Mouse (Mus musculus): ENCODE data around the gene Nemp1.
"Not testable (repeated sequence)": the region's sequence is repeated elsewhere in the genome, so short reads cannot be mapped to it uniquely, and the experiment has no call there.

The Nemp1 gene

GRCm38 (mm10) chr10:127643553-127644238 is 23.0 kb upstream of the Nemp1 start:
- DNase-seq (ENCODE audit: low spot score in 2 of 2): peak in 1 of 2 experiments; percentile 30

GRCm38 (mm10) chr10:127645791-127646190 is 20.9 kb upstream of the Nemp1 start:
- no peak for DNase-seq (ENCODE audit: low spot score in 2 of 2)

GRCm38 (mm10) chr10:127652906-127653638 is 13.6 kb upstream of the Nemp1 start:
- no peak for DNase-seq (ENCODE audit: low spot score in 2 of 2)

GRCm38 (mm10) chr10:127654970-127655579 is 11.6 kb upstream of the Nemp1 start:
- no peak for DNase-seq (ENCODE audit: low spot score in 2 of 2)

GRCm38 (mm10) chr10:127657617-127658016 is 9.1 kb upstream of the Nemp1 start:
- not testable (repeated sequence) for DNase-seq (ENCODE audit: low spot score in 2 of 2)

GRCm38 (mm10) chr10:127658076-127658475 is 8.6 kb upstream of the Nemp1 start:
- no peak for DNase-seq (ENCODE audit: low spot score in 2 of 2)

- no peak for DNase-seq (ENCODE audit: low spot score in 2 of 2)
Observed at GRCm38 (mm10) chr10:127659551-127659950, 7.2 kb upstream of the Nemp1 start.

GRCm38 (mm10) chr10:127661291-127661914 is 5.3 kb upstream of the Nemp1 start:
- no peak for DNase-seq (ENCODE audit: low spot score in 2 of 2)

GRCm38 (mm10) chr10:127661915-127662663 is 4.6 kb upstream of the Nemp1 start:
- no peak for DNase-seq (ENCODE audit: low spot score in 2 of 2)

- no peak for DNase-seq (ENCODE audit: low spot score in 2 of 2)
Observed at GRCm38 (mm10) chr10:127662666-127663253, 3.9 kb upstream of the Nemp1 start.

GRCm38 (mm10) chr10:127663590-127663989 is 3.1 kb upstream of the Nemp1 start:
- DNase-seq (ENCODE audit: low spot score in 2 of 2): no peak

- DNase-seq (ENCODE audit: low spot score in 2 of 2): no peak
Observed at GRCm38 (mm10) chr10:127664166-127664565, 2.5 kb upstream of the Nemp1 start.

- DNase-seq (ENCODE audit: low spot score in 2 of 2): no peak
Observed at GRCm38 (mm10) chr10:127664891-127665290, 1.8 kb upstream of the Nemp1 start.

GRCm38 (mm10) chr10:127665366-127666181 is 1.1 kb upstream of the Nemp1 start:
- DNase-seq (ENCODE audit: low spot score in 2 of 2): no peak

GRCm38 (mm10) chr10:127667269-127668092 is 780 bp downstream of the Nemp1 start:
- DNase-seq (ENCODE audit: low spot score in 2 of 2): peak in 1 of 2 experiments; percentile 62

GRCm38 (mm10) chr10:127668093-127669050 is 1.7 kb downstream of the Nemp1 start, which contains the start of gene Nab2:
Gene Nab2, minus strand, starts transcription at chr10:127668568.
- DNase-seq (ENCODE audit: low spot score in 2 of 2): peak in 1 of 2 experiments; percentile 56

- DNase-seq (ENCODE audit: low spot score in 2 of 2): peak in 1 of 2 experiments; percentile 57
Observed at GRCm38 (mm10) chr10:127669170-127669569, 2.5 kb downstream of the Nemp1 start.

GRCm38 (mm10) chr10:127670185-127670584 is 3.5 kb downstream of the Nemp1 start:
- DNase-seq (ENCODE audit: low spot score in 2 of 2): no peak

Measured in frontal cortex, postnatal 14 days (tissue).